Mouse (Mus musculus): ENCODE data around the gene Stk11. TPM values are rescaled to one million over a fixed set of nuclear protein-coding genes. Genes with fewer than 3 reads are reported as not detected.
A peak's percentile ranks its signal among the peaks of the same experiment; 100 is the strongest.

Gene Stk11
- polyA plus RNA-seq (2015; fragmentation: Nextera tagmentation; extraction: Ambion mirVana), result 14.4 and 21.2 TPM in 2 replicates

DNA sequence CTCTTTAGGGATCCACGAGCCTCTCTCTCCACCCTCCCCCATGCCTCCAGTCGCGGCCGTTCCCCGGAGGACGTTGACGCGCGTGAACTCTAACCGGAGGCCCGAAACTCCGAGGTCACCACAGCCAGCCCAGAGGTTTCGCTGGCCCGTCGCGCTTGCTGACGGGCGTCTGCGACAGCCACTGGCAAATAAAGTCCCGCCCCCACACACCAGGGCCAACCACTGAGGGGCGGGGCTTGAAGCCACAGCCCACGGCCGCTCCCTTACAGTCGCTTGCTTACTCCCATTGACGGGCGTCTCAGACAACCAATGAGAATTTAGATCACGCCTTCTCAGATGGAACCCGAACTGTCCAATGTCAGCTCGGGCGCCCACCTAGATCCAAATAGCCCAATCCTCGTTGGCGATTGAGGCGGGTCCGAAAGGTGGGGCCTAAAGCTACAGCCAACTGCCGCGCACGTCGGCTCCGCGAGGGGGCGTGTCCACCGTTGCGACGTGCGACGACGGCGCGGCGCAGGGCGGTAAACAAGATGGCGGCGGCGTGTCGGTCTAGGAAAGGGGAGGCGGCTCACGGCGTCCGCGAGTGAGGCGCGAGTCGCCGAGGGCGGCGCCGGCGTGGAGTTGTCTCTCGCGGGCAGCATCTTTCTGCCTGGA, at the start of gene Stk11:
Stk11 (plus strand) TSS at position 514 of the 654 bp plus-strand sequence.
- Histone ChIP-seq H3K9ac (peak within 1 kb of the TSS; percentile 95), H3K4me3 (replicated peaks) (peak within 1 kb of the TSS; percentile 90), H3K36me3 (peaks cover 11% of the 10 kb centered on the region), H3K27ac (peak within 1 kb of the TSS; percentile 85), H3K4me2 (replicated peaks) (peak within 1 kb of the TSS; percentile 93), H3K4me1 (replicated peaks) (peaks cover 37% of the 10 kb centered on the region), H3K27me3 (replicated peaks) (no peaks in the 10 kb centered on the region), H3K9me3 (no peaks in the 10 kb centered on the region)
- ATAC-seq, result peak; percentile 98
- under 1% methylated on average over 70 of the region's 70 CpGs for WGBS

GRCm38 (mm10) chr10:80069251-80069650, 46.4 kb upstream of the Stk11 start:
- no peaks in the 10 kb centered on the region for H3K27me3 ChIP-seq (replicated peaks)
- peaks cover 9% of the 10 kb centered on the region for H3K4me1 ChIP-seq (replicated peaks)
- no peak overlapping the region for H3K4me2 ChIP-seq (replicated peaks)
- no peak overlapping the region for H3K9ac ChIP-seq
- no peak overlapping the region for H3K4me3 ChIP-seq (replicated peaks)
- H3K27ac ChIP-seq, result no peak overlapping the region
- H3K9me3 ChIP-seq, result no peaks in the 10 kb centered on the region
- peaks cover 5% of the 10 kb centered on the region; the same call in 1 of the 2 replicates for H3K36me3 ChIP-seq
- WGBS, result 90% methylated on average over 6 of the region's 7 CpGs
- no peak for ATAC-seq

GRCm38 (mm10) chr10:80069948-80070450, 45.6 kb upstream of the Stk11 start:
- H3K4me1 ChIP-seq (replicated peaks), result peaks cover 13% of the 10 kb centered on the region
- H3K27me3 ChIP-seq (replicated peaks), result no peaks in the 10 kb centered on the region
- no peak overlapping the region for H3K27ac ChIP-seq
- H3K9ac ChIP-seq, result no peak overlapping the region
- no peak overlapping the region for H3K4me3 ChIP-seq (replicated peaks)
- H3K4me2 ChIP-seq (replicated peaks), result no peak overlapping the region
- H3K9me3 ChIP-seq, result no peaks in the 10 kb centered on the region
- ATAC-seq, result no peak
- peaks cover 3% of the 10 kb centered on the region; the same call in 1 of the 2 replicates for H3K36me3 ChIP-seq
- 94% methylated on average over 4 of the region's 4 CpGs for WGBS

DNA sequence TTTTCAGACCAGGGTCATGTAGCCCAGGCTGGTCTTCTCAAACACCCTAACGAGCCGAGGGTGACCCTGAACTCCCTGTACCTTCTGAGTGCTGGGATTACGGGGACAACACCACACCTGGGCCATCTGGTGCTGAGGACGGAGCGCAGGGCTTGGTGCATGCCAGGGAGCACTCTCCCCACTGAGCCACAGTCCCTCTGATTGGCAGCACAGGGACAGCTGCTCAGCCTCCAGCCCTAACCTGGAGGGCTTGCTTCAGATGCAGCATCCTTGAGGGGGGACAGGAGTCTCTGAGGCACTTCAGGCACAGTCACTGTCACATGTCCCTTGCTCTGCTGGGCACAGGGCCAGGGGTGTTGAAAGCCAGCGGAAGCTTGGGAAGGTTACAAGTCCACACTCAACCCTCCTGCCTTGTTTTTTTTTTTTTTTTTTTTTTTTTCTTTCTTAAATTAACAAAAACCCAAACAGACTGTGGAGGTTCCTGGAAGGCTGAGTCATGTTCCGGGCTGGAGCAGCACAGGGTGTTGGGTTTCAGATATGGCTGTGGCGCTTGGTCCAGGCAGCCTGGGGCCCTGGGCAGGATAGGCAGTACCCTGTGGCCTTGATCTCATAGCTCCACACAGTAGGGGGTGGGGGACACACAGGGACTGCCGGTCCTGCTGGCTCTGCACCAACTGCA, 44.6 kb upstream of the Stk11 start:
- H3K9ac ChIP-seq, result peak overlapping the region; percentile 31; the same call in 1 of the 2 replicates
- peak; percentile 78 for ATAC-seq
- WGBS, result 59% methylated on average over 9 of the region's 9 CpGs
- H3K4me1 ChIP-seq (replicated peaks), result peaks cover 23% of the 10 kb centered on the region
- peak overlapping the region; percentile 76 for H3K27ac ChIP-seq
- no peaks in the 10 kb centered on the region for H3K9me3 ChIP-seq
- H3K4me3 ChIP-seq (replicated peaks), result no peak overlapping the region
- H3K27me3 ChIP-seq (replicated peaks), result no peaks in the 10 kb centered on the region
- H3K36me3 ChIP-seq, result peaks cover 3% of the 10 kb centered on the region; the same call in 1 of the 2 replicates
- H3K4me2 ChIP-seq (replicated peaks), result no peak overlapping the region

DNA sequence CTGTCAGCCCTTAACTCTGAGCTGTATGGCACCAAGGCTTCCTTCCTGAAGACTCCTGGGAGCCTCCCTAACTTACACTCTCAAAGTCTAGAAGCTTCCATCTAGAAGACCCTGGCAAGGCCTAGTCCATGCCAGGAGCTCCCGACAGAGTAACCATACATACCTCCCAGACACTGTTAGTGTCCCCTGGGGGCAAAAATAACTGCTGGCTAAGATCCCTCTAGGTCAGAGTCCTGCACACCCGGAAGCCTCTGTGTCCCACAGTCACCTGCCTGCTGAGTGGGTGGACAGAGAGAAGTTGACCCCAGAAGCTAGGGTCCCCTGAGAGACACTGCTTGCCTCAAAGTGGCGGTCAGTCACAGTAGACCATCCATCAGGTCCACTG, 44.1 kb upstream of the Stk11 start:
- no peak overlapping the region for H3K4me3 ChIP-seq (replicated peaks)
- H3K27me3 ChIP-seq (replicated peaks), result no peaks in the 10 kb centered on the region
- H3K9me3 ChIP-seq, result no peaks in the 10 kb centered on the region
- peak overlapping the region; percentile 31; the same call in 1 of the 2 replicates for H3K9ac ChIP-seq
- H3K27ac ChIP-seq, result peak overlapping the region; percentile 76
- H3K36me3 ChIP-seq, result peaks cover 3% of the 10 kb centered on the region; the same call in 1 of the 2 replicates
- WGBS, result 79% methylated on average over 3 of the region's 3 CpGs
- H3K4me2 ChIP-seq (replicated peaks), result no peak overlapping the region
- ATAC-seq, result no peak
- peaks cover 24% of the 10 kb centered on the region for H3K4me1 ChIP-seq (replicated peaks)

DNA sequence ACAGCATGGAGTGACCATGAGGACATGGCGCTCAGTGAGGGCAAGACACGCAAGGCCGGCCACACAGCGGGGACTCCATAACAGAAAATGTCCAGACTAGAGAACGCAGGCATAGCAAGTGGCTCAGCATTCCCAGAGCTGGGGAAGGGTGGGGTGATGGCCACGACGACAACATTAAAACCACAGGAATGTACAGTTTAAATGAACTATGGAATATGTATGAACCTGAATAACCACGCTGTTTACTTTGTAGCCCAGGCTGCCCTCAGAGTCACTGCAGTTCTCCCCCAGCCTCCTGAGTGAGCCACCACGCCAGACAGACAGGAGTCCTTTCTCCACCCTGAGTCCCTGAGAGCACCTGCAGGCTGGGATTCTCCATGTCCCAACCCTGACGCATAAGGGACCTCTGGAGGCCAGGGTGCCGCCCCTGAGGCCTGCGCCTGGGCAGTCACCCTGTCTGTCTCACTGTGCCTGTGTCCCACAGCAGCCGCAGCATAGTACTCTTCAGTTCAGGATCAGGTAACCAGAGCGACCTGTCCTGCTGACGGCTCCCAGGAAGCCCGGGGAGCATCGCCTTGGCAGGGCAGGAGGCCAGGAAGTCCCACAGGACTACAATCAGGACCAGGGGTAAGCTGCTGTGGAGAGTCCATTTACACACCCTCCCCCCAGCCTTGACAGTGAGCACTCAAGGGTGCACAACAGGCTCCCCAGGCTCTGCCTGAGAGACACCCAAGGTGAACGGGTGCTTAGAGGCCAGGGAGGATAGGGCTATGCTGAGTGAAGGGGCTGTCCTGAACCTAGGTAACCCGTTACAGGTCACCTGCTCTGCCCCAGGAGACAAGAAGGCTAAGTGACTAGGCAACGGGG, 42.7 kb upstream of the Stk11 start:
- H3K4me3 ChIP-seq (replicated peaks), result no peak overlapping the region
- no peak for ATAC-seq
- H3K27me3 ChIP-seq (replicated peaks), result no peaks in the 10 kb centered on the region
- H3K27ac ChIP-seq, result no peak overlapping the region
- H3K36me3 ChIP-seq, result peaks cover 3% of the 10 kb centered on the region; the same call in 1 of the 2 replicates
- WGBS, result 86% methylated on average over 20 of the region's 20 CpGs
- H3K4me2 ChIP-seq (replicated peaks), result no peak overlapping the region
- peaks cover 24% of the 10 kb centered on the region for H3K4me1 ChIP-seq (replicated peaks)
- no peaks in the 10 kb centered on the region for H3K9me3 ChIP-seq
- H3K9ac ChIP-seq, result no peak overlapping the region

DNA sequence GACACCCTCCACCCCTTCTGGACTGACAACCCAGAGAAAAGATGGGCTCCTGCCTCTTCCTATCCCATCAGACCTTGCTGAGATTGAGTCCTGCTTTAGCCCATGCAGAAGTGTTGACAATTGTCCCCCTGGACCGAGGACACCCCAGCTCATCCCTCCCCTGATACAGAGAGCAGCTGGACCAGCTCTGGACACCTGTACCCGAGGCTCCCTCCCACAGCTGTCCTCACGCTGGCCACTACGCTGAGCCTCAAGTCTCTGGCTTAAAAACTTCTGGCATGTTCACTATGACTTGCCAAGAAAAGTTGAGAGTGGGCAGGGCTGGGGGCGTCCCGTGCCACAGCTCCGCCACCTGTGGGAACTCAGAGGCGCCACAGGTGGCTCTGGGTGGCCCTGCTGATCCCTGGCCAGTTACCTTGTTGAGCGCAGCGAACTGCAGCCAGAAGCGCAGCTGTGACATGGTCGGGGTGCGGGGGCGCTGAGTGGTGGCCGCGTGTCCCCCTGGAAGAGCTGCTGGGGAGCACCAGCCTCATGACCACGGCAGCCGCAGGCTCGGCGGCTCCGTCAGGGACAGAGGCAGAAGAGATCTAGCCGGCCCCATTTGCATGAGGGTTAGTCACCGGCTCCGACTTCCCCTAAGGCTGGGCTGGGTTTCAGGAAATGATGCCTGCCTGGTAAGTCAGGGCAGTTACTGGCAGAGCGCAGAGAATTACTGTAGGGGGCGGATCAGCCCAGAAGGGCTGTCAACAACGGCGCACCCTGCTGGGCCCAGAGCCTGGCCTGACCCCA, 40.6 kb upstream of the Stk11 start:
- ATAC-seq, result peak; percentile 81
- Histone ChIP-seq H3K4me1 (replicated peaks) (peaks cover 24% of the 10 kb centered on the region), H3K36me3 (peaks cover 8% of the 10 kb centered on the region; the same call in 1 of the 2 replicates), H3K4me3 (replicated peaks) (peak overlapping the region; percentile 27), H3K27ac (peak overlapping the region; percentile 41), H3K27me3 (replicated peaks) (no peaks in the 10 kb centered on the region), H3K9ac (peak overlapping the region; percentile 30; the same call in 1 of the 2 replicates), H3K9me3 (no peaks in the 10 kb centered on the region), H3K4me2 (replicated peaks) (peak overlapping the region; percentile 67)
- 21% methylated on average over 28 of the region's 28 CpGs for WGBS

GRCm38 (mm10) chr10:80075924-80076323, 39.7 kb upstream of the Stk11 start:
- Histone ChIP-seq H3K27me3 (replicated peaks) (no peaks in the 10 kb centered on the region), H3K9me3 (no peaks in the 10 kb centered on the region), H3K4me1 (replicated peaks) (peaks cover 26% of the 10 kb centered on the region), H3K27ac (peak overlapping the region; percentile 41; the same call in 1 of the 2 replicates), H3K9ac (no peak overlapping the region), H3K4me3 (replicated peaks) (no peak overlapping the region), H3K4me2 (replicated peaks) (no peak overlapping the region), H3K36me3 (peaks cover 14% of the 10 kb centered on the region)
- no peak for ATAC-seq
- WGBS, result 33% methylated on average over 1 of the region's 1 CpGs

DNA sequence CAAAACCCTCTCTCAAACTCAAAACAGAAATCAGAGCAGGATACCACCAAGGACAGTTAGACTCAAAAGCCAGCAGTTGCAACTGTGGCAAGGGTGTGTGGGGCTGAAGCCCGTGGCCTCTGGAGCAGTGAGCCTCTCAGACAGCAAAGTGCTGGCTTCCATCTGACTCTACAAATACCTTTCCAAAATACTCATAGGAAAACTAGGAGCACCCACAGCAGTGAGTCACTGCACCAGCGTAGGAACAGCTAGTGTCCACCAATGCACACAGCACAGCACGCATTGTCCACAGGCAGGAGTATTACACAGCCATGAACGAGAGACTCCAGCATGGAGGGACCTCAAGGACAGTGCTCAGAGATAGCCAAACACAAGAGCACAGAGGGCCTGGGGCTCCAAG, 39.2 kb upstream of the Stk11 start:
- H3K27ac ChIP-seq, result no peak overlapping the region
- peaks cover 25% of the 10 kb centered on the region for H3K4me1 ChIP-seq (replicated peaks)
- H3K27me3 ChIP-seq (replicated peaks), result no peaks in the 10 kb centered on the region
- H3K4me2 ChIP-seq (replicated peaks), result no peak overlapping the region
- 86% methylated on average over 4 of the region's 4 CpGs for WGBS
- H3K4me3 ChIP-seq (replicated peaks), result no peak overlapping the region
- H3K9ac ChIP-seq, result no peak overlapping the region
- ATAC-seq, result no peak
- H3K36me3 ChIP-seq, result peaks cover 17% of the 10 kb centered on the region
- no peaks in the 10 kb centered on the region for H3K9me3 ChIP-seq

DNA sequence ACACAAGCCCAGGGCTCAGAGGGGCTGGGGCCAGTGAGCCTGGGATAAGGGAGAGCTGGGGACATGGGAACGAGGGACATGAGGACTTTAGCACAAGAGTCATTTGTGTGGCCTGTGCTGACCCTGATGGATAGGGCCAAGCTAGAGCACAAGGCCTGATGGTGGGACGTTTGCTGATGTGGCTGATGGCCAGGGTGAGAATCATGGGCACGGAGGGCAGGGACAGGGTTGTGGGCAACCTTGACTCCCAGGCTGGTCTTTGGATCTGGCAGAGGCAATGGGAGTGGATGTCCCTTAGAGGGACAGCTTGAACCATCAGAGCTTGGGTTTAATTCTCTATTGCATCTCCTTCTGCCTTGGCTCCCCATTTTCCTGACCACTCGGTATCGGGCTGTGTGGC, 38.3 kb upstream of the Stk11 start:
- Histone ChIP-seq H3K4me3 (replicated peaks) (no peak overlapping the region), H3K9ac (no peak overlapping the region), H3K4me1 (replicated peaks) (peaks cover 21% of the 10 kb centered on the region), H3K9me3 (no peaks in the 10 kb centered on the region), H3K4me2 (replicated peaks) (no peak overlapping the region), H3K27me3 (replicated peaks) (no peaks in the 10 kb centered on the region), H3K36me3 (peaks cover 22% of the 10 kb centered on the region), H3K27ac (no peak overlapping the region)
- 91% methylated on average over 5 of the region's 5 CpGs for WGBS
- no peak for ATAC-seq

DNA sequence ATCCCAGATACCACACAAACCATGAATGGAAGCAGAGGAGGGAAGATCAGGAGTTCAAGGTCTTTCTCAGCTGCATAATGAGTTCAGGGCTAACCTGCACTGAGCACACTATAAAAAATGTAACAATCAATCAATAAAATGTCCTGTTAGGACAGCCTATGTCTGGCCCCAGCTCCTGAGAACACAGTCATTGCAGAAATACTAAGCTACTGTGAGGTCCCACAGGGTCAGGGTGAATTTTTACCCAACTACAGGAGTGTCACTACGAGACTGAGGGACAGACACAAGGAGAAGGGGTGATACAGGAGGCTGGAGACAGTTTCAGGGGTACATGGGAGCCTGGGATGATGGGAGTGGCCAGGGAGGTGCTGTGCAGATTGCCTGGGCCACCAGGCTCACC, 37.2 kb upstream of the Stk11 start:
- Histone ChIP-seq H3K9me3 (no peaks in the 10 kb centered on the region), H3K4me1 (replicated peaks) (peaks cover 25% of the 10 kb centered on the region), H3K4me2 (replicated peaks) (no peak overlapping the region), H3K4me3 (replicated peaks) (no peak overlapping the region), H3K9ac (no peak overlapping the region), H3K36me3 (peaks cover 27% of the 10 kb centered on the region), H3K27me3 (replicated peaks) (no peaks in the 10 kb centered on the region), H3K27ac (no peak overlapping the region)
- ATAC-seq, result no peak
- 96% methylated on average over 1 of the region's 1 CpGs for WGBS
